Comparison of ENCODE assay signal across 20 mouse cellular contexts in genomic region chr10:125171625-125172024, GRCm38 (mm10).
"Had no signal": no experiment of that assay in that cellular context is flagged by ENCODE, and none has a peak within 500 bp of the region (broad histone marks: within the 10 kb centered on the region; RNA-seq: fewer than 3 reads in every experiment).

No protein-coding gene starts in this region.

- H3K4me1 ChIP-seq: midbrain, embryonic 12.5 days; neural tube, embryonic 13.5 days; neural tube, embryonic 15.5 days; stomach, embryonic 15.5 days had no signal

- H3K4me3 ChIP-seq: midbrain, embryonic 10.5 days; midbrain, embryonic 12.5 days; myocyte; neural tube, embryonic 13.5 days; neural tube, embryonic 15.5 days; stomach, embryonic 15.5 days had no signal

- H3K27ac ChIP-seq: midbrain, embryonic 10.5 days; midbrain, embryonic 12.5 days; neural tube, embryonic 13.5 days; neural tube, embryonic 15.5 days; stomach, embryonic 15.5 days; stomach, postnatal 0 days had no signal

- H3K4me2 ChIP-seq: lung, embryonic 14.5 days; midbrain, embryonic 12.5 days; neural tube, embryonic 13.5 days; neural tube, embryonic 15.5 days; stomach, embryonic 15.5 days had no signal

- H3K9ac ChIP-seq: lung, embryonic 14.5 days; midbrain, embryonic 12.5 days; neural tube, embryonic 13.5 days; neural tube, embryonic 15.5 days; stomach, embryonic 15.5 days had no signal

- ATAC-seq: midbrain, embryonic 16.5 days had no signal

- H3K27me3 ChIP-seq: midbrain, embryonic 12.5 days; neural tube, embryonic 13.5 days; neural tube, embryonic 15.5 days; stomach, embryonic 15.5 days had no signal

- H3K9me3 ChIP-seq: midbrain, embryonic 10.5 days; midbrain, embryonic 12.5 days; neural tube, embryonic 13.5 days; neural tube, embryonic 15.5 days; stomach, embryonic 15.5 days had no signal

- H3K36me3 ChIP-seq: midbrain, embryonic 10.5 days; midbrain, embryonic 12.5 days; neural tube, embryonic 13.5 days; neural tube, embryonic 15.5 days; stomach, embryonic 15.5 days had no signal

- DNase-seq: lung, adult 18-20 months; lung, embryonic 14.5 days; lung, postnatal 10 days; lung, postnatal 4 days; midbrain, embryonic 14.5 days; retina, postnatal 1 day; right cerebral cortex, adult 18-20 months; right cerebral cortex, postnatal 25 days; right cerebral cortex, postnatal 4 days; thymus, adult 2 months; thymus, postnatal 25 days; thymus, postnatal 4 days had no signal
